Mouse (Mus musculus): ENCODE results near the gene Mif4gd.
A peak's percentile ranks its signal among the peaks of the same experiment; 100 is the strongest.

The Mif4gd gene

GRCm38 (mm10) chr11:115632862-115633261, 20.1 kb upstream of the Mif4gd start:
- no peak for DNase-seq (ENCODE audit: low read depth, low spot score)

- no peak for DNase-seq (ENCODE audit: low read depth, low spot score)
Measured at GRCm38 (mm10) chr11:115632247-115632646, 19.5 kb upstream of the Mif4gd start.

DNA sequence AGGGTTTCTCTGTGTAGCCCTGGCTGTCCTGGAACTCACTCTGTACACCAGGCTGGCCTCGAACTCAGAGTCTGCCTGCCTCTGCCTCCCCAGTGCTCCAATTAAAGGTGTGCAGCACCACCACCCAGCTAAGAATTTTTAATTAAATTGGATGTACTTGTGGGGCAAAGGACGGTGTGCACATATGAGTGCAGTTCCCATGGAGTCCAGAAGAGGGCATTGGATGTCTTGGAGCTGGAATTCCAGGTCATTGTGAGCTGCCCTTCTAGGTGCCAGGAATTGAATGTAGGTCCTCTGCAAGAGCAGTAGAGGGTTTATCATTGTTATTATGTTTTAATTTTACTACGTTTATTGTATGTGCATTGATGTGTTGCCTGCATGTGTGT, 18.7 kb upstream of the Mif4gd start:
- DNase-seq (ENCODE audit: low read depth, low spot score), result no peak

- no peak for DNase-seq (ENCODE audit: low read depth, low spot score)
Measured at GRCm38 (mm10) chr11:115630532-115631504, 18.0 kb upstream of the Mif4gd start.

GRCm38 (mm10) chr11:115629734-115630531, 17.2 kb upstream of the Mif4gd start:
- DNase-seq (ENCODE audit: low read depth, low spot score), result no peak

GRCm38 (mm10) chr11:115628465-115629101, 15.8 kb upstream of the Mif4gd start:
- DNase-seq (ENCODE audit: low read depth, low spot score), result no peak

DNA sequence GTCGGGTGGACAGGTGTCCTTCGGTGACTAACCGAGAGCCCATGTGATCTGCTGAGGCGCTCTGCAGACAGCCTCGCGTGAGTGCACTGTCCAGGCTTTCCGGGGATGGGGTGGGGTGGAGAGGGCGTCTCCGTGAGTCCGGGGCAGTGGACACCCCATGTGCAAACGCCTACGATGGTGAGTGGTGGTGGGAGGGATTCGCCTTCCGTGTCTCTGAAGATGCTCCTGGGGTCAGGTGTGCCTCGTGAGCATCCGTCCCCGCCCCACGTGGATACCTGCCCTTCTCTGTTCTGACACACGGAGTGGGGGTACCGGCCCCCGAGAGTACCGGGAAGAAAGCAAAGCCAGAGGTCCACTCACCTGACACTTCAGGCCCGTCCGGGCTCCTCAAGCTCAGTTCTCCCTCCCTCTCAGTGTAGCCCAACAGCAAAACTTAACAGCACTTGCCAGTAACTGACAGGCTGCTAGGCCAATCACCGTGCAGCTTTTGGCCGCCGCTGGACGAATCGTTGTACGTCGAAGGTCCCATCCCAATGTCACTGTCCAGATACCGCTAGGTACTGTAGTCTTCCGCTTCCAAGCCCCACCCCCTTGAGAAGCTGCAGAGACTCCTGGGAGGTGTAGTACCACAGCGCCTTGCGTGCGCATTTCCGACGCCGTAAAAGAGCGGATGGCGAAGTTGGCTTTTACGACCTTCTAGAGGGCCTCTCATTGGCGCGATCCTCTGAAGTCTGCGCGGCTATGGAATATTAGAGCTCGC, 15.1 kb upstream of the Mif4gd start, which contains the start of gene Slc25a19:
Slc25a19 (minus strand) TSS at position 591 of the 760 bp plus-strand sequence.
- peak; percentile 97 for DNase-seq (ENCODE audit: low read depth, low spot score)

DNA sequence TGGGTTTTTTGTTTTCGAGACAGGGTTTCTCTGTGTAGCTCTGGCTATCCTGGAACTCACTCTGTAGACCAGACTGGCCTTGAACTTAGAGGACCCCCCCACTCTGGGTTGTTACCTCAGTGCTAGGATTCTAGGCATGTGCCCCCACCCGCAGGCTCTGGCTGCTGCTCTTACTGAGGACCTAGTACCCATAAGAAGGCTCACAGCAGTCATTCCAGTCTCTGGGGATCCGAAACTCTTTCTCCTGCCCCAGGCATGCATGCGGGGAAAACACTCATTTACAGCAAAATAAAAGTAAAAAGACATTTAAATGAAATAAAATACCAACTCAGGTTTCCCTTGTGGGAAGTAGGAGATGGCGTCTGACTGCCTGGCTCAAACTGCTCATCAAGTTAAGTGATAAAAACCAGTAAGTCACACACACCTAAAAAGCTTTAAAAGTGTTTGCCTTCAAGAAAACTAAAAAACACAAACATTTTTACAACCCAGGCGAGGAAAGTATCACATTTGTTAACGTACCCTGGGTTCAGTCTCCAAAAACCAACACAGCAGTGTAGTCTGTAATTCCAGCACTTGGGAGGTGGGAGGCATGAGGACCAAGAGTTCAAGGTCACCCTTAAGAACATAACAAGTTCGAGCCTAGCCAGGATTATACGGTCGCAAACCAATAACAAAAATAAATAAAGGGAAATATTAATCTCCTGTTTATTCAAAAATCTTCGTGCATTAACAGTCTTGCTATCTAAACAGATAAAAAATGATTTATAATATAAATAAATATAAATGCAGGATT, 14.3 kb upstream of the Mif4gd start:
- no peak for DNase-seq (ENCODE audit: low read depth, low spot score)

DNA sequence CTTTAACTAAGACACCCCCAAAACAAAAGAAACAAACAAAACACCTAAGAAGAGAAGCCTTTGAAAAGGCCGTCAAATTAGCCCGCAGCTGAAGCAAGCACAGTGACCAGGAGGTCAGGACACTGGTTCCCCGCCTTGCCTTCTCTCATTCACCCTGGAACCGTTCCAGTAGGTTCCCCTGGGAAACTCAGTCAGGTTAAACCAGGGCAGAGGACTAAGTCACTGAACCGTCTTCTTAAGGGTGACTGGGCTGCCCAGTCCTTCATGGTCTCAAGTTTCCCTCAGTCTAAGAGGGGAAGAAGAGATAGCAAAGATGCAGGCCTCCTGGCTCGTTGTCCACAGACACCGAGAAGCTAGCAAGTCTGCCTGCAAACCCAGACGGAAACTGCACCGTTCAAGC, 13.1 kb upstream of the Mif4gd start:
- DNase-seq (ENCODE audit: low read depth, low spot score), result no peak

GRCm38 (mm10) chr11:115623487-115624070, 10.8 kb upstream of the Mif4gd start:
- no peak for DNase-seq (ENCODE audit: low read depth, low spot score)

DNA sequence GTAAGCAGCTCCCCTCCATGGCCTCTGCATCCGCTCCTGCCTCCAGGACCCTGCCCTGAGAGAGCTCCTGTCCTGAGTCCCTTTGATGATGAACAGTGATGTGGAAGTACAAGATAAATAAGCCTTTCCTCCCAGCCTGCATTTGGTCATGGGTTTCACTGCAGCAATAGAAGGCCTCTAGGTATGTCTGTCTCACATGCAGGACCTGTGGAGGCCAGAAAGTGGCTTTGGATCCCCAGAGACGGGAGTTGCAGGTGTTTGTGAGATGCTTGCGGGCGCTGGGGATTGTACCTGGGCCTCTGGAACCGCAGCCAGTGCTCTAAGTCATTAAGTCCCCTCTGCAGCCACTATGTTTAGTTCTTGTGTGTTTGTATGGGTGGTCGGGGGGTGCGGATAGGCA, 7.2 kb upstream of the Mif4gd start:
- no peak for DNase-seq (ENCODE audit: low read depth, low spot score)

DNA sequence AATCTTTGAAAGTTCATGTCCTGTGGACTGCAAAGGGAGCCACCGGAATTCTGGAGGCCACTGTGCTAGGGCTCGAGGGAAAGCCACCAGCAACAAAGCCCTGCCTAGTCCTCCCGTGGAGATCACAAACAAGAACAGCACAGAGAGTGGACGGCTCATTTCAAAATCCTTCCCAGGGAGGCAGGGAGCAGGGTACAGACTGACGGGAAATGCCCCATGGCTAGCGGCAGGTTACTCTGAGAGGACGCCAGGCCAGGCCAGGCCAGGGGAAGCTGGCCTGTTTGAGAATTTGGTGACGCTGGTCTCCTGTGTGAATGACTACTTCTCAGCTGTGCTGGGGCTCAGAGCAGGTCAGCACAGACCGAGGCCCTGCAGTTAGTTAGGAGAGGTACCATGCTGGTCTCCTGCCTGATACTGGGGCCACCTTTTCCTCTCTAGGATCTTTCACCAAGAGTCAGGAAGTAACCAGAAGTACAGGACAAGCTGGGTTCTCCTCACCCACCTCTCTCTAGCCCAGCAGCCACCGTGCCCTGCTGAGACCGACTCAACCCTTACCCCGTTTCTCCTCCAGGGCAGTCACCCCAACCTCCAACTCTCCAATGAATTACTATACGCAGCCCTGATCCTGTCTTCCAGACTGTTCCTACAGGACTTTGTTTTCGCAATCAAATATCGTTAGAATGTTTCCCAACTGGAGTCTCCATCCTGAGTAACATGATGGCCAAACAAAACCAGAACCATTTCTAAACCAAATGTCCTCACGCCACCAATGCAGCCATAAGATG, 6.2 kb upstream of the Mif4gd start:
- no peak for DNase-seq (ENCODE audit: low read depth, low spot score)

GRCm38 (mm10) chr11:115618001-115618400, 5.2 kb upstream of the Mif4gd start:
- no peak for DNase-seq (ENCODE audit: low read depth, low spot score)

GRCm38 (mm10) chr11:115616893-115617292, 4.1 kb upstream of the Mif4gd start:
- DNase-seq (ENCODE audit: low read depth, low spot score), result no peak

DNA sequence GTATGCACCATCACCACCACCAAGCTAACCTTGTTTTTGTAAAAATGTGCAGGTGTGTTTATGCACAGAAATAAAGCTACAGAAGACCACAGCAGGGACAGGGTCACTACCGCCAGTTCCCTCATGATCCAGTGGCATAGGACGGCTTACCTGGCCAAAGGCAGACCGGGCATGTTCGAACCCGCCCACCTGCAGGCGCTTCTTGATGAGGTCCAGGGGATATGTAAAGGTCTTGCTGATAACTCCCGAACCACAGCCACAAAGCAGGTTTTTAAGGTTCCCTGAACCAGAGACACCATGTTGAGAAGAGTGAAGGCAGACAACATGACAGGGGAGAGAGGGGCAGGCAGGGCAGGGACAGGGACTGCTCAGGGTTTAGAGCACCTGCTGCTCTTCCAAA, 3.6 kb upstream of the Mif4gd start:
- DNase-seq (ENCODE audit: low read depth, low spot score), result no peak

GRCm38 (mm10) chr11:115615875-115616274, 3.1 kb upstream of the Mif4gd start:
- no peak for DNase-seq (ENCODE audit: low read depth, low spot score)

- DNase-seq (ENCODE audit: low read depth, low spot score), result no peak
Measured at GRCm38 (mm10) chr11:115615108-115615825, 2.5 kb upstream of the Mif4gd start.

DNA sequence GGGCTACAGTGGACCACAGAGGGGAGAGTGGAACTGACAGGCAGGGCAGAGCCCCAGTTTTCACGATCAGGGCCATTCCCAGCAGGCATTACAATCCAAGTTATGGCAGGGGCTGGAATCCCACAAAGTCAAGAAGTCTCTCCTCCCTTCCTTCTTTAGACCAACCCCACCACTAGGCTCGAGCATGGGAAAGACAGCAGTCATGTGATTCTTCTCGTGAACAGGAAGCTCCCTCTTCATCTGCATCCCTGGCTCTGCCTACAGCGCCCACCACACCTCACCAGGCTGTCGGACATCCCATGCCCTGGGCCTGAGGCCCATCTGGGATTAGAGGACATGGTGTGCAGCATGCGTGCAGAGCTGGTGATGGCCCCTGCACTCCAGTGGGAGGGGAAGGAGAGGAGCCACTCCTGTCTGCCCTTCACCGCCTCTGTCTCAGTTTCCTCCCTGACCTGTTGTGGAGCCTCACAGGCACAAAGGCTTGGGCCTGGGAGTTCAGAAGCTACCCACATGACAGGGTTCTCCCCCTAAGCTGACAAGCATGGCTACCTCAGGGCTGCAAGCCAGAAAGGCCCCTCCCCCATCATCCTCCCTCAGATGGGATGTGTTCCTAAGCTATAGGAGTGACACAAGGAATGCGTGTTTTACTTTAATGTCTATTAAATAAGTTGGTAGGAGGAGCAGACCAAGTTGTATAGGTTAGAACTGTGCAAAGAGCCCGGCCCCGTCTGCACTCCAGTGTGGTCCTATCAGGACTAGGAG, 1.8 kb upstream of the Mif4gd start:
- no peak for DNase-seq (ENCODE audit: low read depth, low spot score)

Data from retina, postnatal 7 days (tissue).